Mouse (Mus musculus) brown adipose tissue, adult 24 weeks (tissue): Measurements from ENCODE around the gene Tmc8. TPM values are rescaled to one million over a fixed set of nuclear protein-coding genes. Genes with fewer than 3 reads are reported as not detected.
A peak's percentile ranks its signal among the peaks of the same experiment; 100 is the strongest.
"Not testable (repeated sequence)": the region's sequence is repeated elsewhere in the genome, so short reads cannot be mapped to it uniquely, and the experiment has no call there.

Experiments used
- H3K27ac ChIP-seq: fragments of 200-500 bp; replicated peaks from 2 replicates; pipeline ENCODE4 v1.5.1; 2012; ENCODE audit warnings: low read depth, mild to moderate bottlenecking, low read length
- H3K4me1 ChIP-seq: fragments of 200-500 bp; 2 replicates; pipeline ENCODE4 v1.6.1; 2012; ENCODE audit warnings: low read length, mixed read lengths; ENCODE audit not compliant: control insufficient read depth, insufficient read depth, insufficient read length
- H3K4me3 ChIP-seq: fragments of 200-500 bp; 2 replicates; pipeline ENCODE4 v1.5.1; 2012; ENCODE audit warnings: low read depth, mild to moderate bottlenecking, low read length, moderate library complexity; ENCODE audit not compliant: insufficient read depth
- polyA plus RNA-seq: library from polyadenylated mRNA; stranded (reverse); fragments of >200 nt; gene quantifications from 2 replicates; pipeline ENCODE4 v1.2.4, GENCODE M21; 2012; ENCODE audit not compliant: missing spikeins, insufficient read depth, insufficient read length

The Tmc8 gene
- polyA plus RNA-seq, 1 experiment = not detected

DNA sequence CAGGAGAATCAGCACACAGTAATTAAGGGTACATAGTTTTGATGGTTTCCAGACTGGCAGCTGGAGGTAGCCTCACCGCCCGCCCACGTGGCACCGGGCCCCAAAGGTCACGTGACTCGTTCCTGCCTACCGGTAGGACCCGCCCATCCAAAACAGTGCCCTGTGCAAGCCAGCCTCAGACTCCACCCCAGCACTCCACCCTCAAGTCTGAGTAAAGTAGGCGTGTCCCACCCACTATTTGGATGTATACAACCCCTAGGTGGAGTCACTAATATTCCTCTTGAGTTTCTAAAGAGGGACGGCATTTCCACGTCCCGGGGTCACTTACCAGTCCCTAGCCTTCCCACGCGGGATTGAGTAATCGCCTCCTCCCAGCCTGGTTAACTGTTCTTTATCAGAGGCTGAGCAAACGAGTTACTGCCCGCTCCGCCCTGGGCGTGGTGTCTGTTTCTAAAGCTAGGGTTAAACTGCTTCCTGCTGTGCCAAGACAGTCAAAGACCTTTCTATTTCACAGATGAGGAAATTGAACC is 1.2 kb upstream of the Tmc8 start:
- Histone ChIP-seq H3K4me3 (peak overlapping the region; percentile 77), H3K27ac (peak overlapping the region; percentile 95), H3K4me1 (peaks cover 6% of the 10 kb centered on the region; the same call in 1 of the 2 replicates)

DNA sequence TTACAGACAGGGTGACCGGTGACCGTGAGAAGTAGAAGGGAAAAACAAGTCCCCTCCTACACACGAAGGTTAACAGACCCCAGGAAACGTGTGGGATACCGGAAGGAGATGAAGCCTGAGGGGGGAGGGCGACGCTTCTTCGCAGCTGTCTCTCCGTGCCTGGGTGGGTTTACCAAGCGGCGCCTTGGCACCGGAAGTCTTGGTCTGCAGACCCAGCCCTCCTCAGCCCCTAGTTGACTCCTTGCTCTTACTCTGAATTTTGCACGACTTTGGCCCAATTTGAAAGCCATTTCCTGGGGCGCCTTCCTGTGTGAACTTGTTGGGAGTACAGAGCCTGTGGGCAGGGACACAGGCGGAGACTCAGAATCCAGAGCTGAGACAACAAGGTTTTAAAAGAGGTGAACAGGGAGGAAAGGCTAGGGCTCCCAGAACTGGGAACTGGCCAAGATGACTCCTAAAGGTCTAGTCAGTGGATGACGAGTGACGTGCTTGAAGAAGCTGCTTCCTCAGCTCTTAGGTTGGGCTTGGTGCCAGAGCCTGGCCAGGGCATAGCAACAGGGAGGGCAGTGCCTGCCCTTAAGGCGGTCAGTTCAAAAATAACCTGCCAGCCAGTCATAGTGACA is 566 bp upstream of the Tmc8 start:
- H3K27ac ChIP-seq = peak overlapping the region; percentile 95
- peak overlapping the region; percentile 77 for H3K4me3 ChIP-seq
- H3K4me1 ChIP-seq = peaks cover 6% of the 10 kb centered on the region; the same call in 1 of the 2 replicates

DNA sequence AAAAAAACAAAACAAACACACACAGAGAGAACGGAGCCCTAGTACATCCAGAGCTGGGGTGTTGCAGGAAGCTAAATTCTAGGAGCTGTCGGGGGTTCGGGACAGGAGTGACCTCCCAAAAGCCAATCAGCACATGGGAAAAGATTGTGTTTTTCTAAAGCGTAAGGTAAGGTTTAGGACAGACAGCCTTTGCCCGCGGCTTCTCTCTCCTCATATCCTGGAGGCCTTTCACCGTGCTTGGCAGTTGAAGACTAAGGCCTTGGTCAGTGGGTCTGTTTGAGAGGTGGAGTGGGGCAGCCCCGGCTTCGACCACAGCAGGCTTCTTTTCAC is 794 bp downstream of the Tmc8 start:
- H3K27ac ChIP-seq = peak overlapping the region; percentile 99
- peaks cover 6% of the 10 kb centered on the region; the same call in 1 of the 2 replicates for H3K4me1 ChIP-seq
- peak overlapping the region; percentile 65 for H3K4me3 ChIP-seq

DNA sequence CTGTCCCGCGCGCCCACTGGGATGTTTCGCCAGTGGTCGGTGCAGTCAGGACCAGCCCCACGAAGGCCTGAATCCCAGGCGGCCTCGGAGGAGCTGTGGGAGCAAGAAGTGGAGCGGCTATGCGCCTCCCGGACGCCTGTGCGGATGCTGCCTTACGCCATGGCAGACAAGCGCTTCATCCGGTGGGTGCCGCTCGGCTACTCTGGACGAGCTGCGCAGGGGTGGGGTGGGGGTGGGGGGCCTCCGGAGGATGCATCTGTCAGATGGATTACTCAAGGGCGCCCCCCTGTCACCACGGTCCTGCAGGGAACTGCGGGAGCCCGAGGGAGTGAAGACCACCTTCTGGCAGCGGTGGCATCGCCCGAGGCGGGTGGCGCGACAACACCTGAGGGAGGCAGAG is 1.2 kb downstream of the Tmc8 start:
- Histone ChIP-seq H3K4me3 (peak overlapping the region; percentile 65), H3K4me1 (peaks cover 6% of the 10 kb centered on the region; the same call in 1 of the 2 replicates), H3K27ac (peak overlapping the region; percentile 99)

DNA sequence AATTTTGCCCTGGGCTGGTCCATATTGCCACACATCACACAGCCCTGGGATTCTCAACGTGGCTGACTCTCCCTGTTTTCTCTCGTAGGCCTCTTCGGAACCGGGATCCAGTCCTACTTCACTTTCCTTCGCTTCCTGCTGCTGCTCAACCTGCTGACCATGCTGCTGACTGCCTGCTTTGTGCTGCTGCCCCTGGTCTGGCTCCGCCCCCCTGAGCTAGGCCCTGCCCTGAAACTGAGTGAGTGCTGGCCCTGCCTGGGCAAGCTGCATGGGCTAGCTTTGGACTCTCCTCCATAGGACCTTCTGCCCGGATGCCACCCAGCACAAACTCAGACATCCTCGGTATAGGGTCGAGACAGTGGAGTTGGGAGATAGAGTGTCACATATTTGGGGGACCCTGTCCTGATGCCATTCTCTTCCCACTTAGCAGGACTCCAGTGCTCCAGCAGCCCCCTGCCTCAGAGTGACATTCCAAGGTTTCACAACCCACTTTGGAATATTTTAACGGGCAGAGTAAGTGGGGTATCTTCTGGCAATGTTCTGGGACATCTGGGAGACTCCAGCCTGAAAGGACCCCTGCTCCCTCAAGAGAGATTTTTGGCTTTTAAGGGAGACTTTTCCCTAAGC is 1.9 kb downstream of the Tmc8 start:
- Histone ChIP-seq H3K27ac (peak overlapping the region; percentile 72), H3K4me3 (peak overlapping the region; percentile 65), H3K4me1 (peaks cover 3% of the 10 kb centered on the region; the same call in 1 of the 2 replicates)

DNA sequence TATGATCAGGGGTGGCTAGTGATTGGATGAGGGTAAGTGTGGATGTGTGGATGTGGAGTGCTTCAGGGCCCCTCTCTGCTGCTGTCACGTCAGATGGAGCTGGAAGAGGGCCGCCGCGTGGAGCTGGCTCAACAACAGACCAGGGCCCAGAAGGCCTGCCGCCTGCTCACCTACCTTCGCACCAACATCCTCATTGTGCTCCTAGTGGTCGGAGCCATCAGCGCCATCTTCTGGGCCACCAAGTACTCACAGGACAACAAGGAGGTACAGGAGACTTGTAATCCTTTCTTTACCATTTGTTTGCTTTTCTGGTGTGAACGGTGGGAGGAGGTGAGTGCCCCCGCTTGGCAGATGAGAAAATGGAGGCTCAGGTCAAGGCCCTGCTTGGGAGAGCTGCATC is 4.4 kb downstream of the Tmc8 start:
- Histone ChIP-seq H3K4me3 (no peak overlapping the region), H3K27ac (no peak overlapping the region)

DNA sequence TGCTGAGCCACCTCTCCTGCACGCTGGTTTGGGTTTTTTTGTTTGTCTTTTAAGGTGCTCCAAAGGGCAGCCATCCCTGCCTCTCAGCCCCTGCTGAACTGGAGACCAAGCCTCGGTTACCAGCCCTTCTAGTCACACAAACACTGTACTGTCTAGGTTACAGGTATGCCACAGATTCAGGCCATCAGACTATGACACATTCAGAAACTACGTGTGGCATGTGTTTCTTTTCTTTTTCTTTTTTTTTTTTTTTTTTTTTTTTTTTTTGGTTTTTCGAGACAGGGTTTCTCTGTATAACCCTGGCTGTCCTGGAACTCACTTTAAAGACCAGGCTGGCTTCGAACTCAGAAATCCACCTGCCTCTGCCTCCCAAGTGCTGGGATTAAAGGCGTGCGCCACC is 6.6 kb downstream of the Tmc8 start:
- not testable (repeated sequence) for H3K4me3 ChIP-seq, H3K27ac ChIP-seq, H3K4me1 ChIP-seq

More for the DNA sequence above, 4.4 kb downstream of the Tmc8 start:
- H3K4me1 ChIP-seq = no peaks in the 10 kb centered on the region; the same call in 1 of the 2 replicates

DNA sequence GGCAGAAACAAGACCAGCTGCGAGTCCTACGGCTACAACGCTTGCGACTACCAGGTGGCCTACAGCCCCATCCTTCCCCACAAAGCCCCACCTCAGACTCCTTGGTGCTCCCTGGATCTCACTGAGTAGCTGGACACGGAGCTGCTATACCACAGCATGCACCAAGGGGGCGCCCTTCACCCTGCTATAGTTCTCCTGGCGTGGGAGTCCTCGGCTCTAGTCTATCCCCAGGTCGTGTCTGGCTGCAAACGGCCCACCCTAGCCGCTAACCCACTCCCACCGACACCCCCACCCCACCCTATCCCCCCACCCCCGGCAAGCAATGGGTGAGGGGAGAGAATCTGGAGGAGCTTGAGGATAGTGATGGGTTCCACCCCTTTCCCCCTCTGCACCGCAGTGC is 8.4 kb downstream of the Tmc8 start:
- Histone ChIP-seq H3K4me1 (no peaks in the 10 kb centered on the region), H3K4me3 (no peak overlapping the region), H3K27ac (no peak overlapping the region)

DNA sequence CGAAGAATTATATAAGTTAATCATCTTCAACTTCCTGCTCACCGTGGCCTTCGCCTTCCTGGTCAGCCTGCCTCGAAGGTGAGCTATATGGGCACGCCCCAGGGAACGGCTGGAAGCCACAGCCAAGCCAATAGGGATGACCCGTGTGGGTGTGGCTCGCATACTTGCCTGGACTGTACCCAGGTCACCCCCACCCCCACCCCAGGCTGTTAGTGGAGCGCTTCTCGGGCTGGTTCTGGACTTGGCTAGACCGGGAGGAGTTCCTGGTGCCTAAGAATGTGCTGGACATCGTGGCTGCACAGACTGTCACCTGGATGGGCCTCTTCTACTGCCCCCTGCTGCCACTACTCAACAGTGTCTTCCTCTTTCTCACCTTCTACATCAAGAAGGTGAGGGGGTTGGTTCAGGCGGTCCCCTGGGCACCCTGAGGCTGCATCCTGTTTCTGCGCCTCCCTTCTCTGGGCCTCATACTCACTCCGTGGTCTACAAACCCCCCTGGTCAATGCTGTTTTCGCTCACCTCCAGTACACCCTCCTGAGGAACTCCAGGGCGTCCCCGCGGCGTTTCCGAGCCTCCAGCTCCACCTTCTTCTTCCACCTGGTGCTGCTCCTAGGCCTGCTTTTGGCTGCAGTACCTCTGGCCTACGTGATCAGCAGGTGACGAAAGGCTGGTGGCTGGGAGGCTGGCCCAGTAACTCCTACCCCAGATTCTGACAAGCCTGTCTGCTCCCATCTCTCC is 9.0 kb downstream of the Tmc8 start:
- Histone ChIP-seq H3K4me3 (no peak overlapping the region), H3K4me1 (no peaks in the 10 kb centered on the region), H3K27ac (no peak overlapping the region)

DNA sequence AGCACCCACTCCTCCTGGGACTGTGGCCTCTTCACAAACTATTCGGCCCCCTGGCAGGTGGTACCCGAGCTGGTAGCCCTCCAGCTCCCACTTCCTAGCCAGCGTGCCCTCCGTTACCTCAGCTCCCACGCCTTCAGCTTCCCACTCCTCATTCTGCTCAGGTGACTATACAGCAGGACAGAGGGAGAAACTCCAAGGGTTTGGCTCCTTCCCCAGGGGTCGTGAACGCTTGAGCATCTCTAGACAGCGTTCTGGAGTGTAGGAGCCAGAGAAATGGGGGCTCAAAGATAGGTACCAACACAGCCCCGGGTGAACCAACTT is 9.5 kb downstream of the Tmc8 start:
- Histone ChIP-seq H3K27ac (no peak overlapping the region), H3K4me1 (no peaks in the 10 kb centered on the region), H3K4me3 (no peak overlapping the region)

DNA sequence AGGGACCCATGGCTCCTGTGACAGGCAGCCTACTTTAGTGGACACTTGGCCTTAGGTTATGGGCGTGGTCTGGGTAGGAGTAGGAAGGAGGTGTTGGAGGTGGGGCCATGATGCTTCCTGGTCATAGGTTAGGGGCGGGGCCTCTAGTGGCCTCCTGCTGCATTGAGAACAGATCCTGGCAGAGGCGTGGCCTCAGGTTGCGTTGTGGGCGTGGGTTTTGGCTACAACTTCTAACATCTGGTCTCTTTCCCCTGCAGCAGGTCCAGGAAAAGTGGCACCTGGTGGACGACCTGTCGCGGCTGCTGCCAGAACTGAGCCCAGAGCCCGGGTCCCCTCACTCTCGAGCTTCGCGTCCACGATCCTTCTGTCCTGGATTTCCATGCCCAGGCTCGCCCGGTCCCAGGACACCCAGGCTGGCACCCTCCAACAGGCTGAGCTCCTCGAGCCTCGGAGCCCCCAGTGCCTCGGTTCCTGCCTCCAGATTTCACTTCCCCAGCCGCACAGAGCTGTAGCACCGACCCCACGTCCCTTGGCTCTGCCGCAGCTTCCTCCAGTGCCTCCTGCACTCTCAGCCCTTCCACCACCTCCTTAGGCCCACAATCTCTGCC is 10.5 kb downstream of the Tmc8 start:
- Histone ChIP-seq H3K4me3 (no peak overlapping the region), H3K27ac (no peak overlapping the region), H3K4me1 (no peaks in the 10 kb centered on the region)

DNA sequence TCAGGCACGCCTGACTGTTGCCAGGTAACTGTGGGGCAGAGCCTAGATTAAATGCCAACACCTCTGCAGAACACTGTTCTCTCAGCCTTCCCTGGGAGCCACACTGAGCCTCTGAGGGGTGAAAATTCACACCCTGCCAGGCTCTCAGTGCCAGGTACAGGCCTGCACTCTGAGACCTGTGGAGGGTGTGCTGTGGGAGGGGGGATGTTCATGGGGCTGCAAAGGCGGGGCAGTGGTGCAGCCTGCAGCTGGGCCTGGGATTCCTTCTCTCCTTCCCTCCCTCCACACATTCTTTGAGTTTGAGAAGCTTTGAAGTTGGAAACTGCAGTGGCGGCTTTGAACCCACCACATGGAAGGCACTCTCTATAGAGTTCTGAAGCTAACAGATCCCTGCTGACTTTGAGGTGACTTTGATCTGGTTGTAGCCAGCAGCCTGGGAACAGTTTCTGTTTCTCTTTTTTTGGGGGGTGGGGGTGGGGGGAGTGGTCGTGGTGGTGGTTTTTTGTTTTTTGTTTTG is 12.2 kb downstream of the Tmc8 start:
- no peak overlapping the region for H3K4me3 ChIP-seq
- no peaks in the 10 kb centered on the region; the same call in 1 of the 2 replicates for H3K4me1 ChIP-seq
- H3K27ac ChIP-seq = no peak overlapping the region

DNA sequence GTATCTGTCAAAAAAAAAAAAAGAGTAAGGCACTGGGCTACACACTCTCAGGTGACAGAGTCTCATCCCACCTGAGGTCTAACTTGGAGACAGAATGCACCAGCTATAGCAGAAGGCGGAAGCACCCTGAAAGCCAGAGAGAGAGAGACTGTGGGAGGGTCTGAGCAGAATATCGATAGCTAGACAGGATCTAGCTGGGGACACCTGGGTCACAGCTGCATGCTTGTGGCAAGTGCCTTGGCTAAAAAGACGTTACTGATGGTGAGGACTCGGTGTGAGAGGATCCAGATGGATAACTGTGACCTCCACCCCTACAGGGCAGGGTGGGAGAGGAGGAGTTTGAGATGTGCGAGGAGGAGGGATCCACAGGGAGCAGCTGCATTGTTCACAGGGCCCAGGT is 15.1 kb downstream of the Tmc8 start:
- H3K4me1 ChIP-seq = no peaks in the 10 kb centered on the region; the same call in 1 of the 2 replicates
- no peak overlapping the region for H3K4me3 ChIP-seq
- H3K27ac ChIP-seq = no peak overlapping the region

DNA sequence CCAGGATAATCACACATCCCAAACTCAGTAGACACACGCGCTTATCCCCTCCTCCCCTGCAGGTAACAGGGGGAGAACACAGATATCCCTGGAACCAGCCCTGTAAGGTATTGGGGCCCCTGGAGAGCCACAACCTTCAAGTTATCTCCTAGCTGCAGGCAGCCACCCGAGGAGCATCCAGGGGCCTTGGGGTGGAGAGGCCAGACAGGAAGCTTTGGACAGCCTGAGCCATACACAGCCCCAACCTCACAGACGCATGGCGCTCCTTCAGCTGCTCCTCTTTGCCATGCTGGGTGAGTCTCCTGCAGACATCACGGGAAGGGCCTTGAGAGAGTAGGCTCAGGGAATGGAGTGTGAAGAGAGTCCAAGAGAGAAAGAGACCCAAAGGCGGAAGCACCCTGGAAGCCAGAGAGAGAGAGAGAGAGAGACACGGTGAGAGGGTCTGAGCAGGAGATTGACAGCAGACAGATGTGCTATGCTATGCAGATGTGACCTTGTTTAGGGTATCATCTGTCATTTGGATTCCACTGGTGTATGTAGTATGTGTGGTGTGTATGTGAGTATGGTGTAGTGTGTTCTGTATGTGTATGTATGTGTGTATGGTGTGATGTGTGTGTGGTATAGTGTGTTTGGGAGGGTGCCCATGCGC is 15.8 kb downstream of the Tmc8 start, which contains the start of gene 6030468B19Rik:
Gene 6030468B19Rik (plus strand): TSS at position 150 of the 649 bp plus-strand sequence.
- Histone ChIP-seq H3K27ac (no peak within 1 kb of the TSS), H3K4me1 (no peaks in the 10 kb centered on the region; the same call in 1 of the 2 replicates), H3K4me3 (no peak within 1 kb of the TSS)
